Mouse (Mus musculus): ENCODE data around the gene Ap2a1.
"Not testable (repeated sequence)": the region's sequence is repeated elsewhere in the genome, so short reads cannot be mapped to it uniquely, and the experiment has no call there.

Gene Ap2a1

GRCm38 (mm10) chr7:44895206-44895592, 34.1 kb downstream of the Ap2a1 start:
- DNase-seq (ENCODE audit: low spot score in 2 of 2) = no peak

GRCm38 (mm10) chr7:44894175-44894574, 35.1 kb downstream of the Ap2a1 start:
- no peak for DNase-seq (ENCODE audit: low spot score in 2 of 2)

DNA sequence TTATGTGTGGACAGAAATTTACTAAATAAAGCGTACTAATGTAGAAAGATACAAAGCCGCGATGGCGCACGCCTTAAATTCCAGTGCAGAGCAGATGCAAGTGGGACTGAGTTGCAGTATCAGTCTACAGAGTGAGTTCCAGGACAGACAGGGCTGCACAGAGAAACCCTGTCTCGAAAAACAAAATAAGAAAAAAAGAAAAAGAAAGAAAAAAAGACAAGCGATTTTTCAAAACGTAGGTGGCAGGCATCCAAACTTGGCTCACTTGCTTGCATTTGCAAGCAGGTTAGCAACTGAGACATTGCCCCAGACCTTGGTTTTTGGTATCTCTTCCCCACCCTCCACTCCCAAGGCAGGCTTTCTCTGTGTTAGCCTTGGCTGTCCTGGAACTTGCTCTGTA, 36.1 kb downstream of the Ap2a1 start:
- DNase-seq (ENCODE audit: low spot score in 2 of 2) = no peak

DNA sequence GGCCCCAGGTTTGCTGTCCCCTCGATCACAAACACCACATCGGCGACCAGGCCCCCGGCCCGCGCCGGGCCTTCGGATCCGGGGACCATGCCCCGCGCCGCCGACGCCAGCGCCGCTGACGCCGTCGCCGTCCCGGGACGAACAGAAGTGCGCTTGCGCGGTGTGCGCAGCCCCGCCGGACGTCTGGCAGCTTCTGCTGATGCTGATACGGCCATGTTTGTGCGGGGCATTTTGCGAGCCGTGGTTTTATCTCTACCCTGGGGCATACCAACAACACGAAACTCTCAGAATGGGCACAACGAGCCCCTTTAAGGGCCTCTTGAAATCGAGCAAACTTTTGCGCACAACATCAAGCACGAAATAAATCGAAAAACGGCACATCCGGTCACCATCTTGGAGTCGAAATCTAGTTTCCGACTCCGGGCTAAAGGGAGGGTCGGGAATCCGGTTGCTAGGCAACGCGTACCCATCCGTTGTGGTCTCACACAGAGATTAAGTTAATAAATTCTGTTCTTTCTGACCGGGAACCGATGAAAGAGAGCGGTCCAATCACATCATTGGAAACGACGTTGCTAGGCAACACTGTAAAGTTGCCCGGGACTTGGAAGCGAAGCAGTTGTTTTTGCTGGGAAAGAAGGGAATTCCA, 36.9 kb downstream of the Ap2a1 start, which contains the start of gene Med25:
TSS of gene Med25 (minus strand) at position 437 of the 646 bp plus-strand sequence.
- peak; percentile 85 to 88 for DNase-seq (ENCODE audit: low spot score in 2 of 2)

DNA sequence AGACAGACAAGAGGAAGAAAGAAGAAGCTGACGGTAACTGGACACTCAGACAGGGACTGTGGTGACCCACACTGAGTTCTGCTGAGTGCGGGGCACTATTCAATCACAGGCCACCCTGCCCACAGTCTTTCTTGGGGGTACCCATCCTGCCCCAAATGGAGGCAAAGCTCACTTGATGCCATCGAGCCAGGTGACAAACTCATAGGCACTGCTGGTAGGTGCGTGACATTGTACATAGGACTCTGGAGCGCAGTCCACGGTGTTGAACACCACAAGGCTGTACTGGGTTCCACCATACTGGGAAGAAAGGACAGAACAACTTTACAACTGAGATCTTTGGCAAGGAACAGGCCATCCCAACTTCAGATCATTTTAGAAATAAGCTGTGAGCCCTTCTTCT, 37.7 kb downstream of the Ap2a1 start:
- DNase-seq (ENCODE audit: low spot score in 2 of 2) = no peak

DNA sequence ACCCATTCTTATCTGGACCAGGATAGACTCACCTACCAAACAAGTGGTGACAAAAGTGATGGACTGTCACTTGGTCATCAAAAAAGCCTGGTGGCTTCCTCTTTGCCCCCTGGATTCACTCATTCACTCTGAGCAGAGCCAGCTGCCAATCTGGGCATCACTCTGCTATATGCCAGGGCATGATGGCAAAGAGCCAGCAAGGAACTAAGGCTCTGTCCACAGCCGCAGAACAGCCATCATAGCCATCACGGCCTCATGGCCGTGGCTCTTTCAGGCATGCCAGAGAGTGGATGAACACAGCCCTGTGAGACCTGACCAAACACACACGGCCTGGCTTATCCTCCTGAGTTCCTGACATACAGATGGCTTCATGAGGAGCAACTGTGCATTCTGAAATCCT, 38.6 kb downstream of the Ap2a1 start:
- no peak for DNase-seq (ENCODE audit: low spot score in 2 of 2)

DNA sequence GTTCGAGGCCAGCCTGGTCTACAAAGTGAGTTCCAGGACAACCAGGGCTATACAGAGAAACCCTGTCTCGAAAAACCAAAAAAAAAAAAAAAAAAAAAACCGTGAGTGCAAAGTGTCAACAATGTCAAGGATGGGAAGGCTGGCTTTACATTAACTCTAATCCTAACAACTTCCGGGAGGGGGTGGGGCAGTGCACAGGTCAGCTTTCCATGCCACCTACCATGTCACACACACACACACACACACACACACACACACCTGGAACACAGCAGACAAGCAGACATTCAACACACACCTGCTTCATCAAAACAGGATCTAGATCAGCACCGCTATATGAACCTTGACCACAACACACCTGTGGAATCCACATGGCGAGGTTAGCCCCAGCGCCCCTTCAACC, 39.1 kb downstream of the Ap2a1 start:
- no peak for DNase-seq (ENCODE audit: low spot score in 2 of 2)

DNA sequence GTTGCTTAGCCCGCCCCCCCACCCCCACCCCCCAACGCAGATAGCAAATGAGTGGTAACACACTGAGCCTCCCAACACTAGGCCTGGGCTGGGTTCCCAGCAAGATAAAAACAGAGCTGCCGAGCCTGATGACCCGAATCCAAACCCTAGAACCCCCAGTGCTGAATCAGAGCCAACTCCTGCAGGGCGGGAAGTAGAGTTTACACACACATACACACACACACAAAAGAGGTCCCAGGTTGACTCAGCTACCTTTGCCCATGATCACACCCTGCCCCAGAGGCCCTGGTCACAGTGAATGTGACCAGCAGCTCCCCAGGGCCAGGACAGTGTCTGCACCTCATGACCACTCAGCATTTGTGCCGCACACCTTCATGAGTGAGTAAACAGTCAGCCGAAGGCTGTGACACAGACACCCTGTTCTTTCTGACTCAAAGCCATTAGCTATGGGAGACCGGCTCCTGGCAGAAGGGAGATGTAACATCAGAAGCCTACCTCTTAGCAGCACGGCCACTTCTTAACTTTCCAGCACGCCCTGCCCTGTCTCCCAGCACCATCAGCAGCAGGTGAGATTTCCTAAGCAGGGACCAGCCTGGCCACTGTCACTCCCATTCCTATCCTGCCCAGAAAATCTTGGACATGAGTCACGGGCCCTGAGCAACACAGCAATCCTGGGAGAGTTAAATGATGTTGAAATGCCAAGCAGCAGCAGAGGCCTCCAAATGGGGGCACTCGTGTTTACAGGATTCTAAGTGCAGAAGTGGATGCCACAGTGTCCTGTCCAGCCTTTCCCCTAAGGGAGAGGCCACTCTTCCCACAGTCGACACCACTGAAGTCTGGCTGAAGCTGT, 40.8 kb downstream of the Ap2a1 start:
- DNase-seq (ENCODE audit: low spot score in 2 of 2) = no peak

- no peak for DNase-seq (ENCODE audit: low spot score in 2 of 2)
These were observed 42.3 kb downstream of the Ap2a1 start for GRCm38 (mm10) chr7:44886964-44887363.

GRCm38 (mm10) chr7:44884637-44885036, 44.7 kb downstream of the Ap2a1 start:
- no peak for DNase-seq (ENCODE audit: low spot score in 2 of 2)

DNA sequence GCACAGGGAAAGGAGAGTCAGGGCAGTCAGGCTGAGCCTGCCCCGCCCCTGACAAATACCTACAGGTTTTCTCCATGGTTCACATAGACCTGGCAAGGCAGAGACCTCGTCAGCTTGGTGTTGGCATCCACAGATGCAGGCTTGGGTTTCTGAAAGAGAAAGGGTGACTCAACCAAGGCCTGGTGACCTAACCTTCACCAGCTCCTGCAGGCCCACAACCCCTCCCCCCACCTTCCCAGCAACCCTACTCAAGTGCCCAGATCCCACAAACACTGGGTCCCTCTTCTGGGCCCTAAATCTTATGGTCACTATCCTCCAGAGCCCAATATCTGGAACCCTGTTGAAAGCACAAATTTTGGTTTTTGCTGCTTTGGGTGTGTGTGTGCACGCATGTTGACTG, 46.3 kb downstream of the Ap2a1 start:
- no peak for DNase-seq (ENCODE audit: low spot score in 2 of 2)

DNA sequence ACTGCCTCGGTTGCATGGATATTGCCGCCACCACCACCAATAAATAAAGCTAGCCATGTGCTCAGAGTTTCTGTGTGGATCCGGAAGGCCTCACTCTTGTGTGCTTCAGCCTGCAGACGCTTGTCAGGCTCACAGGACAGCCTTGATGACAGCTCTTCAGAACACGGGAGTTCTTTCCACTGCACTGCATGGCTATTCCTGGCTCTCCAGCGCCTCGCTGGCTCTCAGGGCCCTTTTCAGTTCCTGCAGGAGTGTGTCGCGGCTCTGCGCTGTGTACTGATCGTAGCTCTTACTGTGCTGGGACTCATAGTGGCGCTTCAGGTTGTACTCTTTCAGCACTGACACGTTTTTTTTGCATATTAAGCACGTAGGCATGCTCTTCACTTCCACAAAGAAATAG, 51.5 kb downstream of the Ap2a1 start:
- no peak for DNase-seq (ENCODE audit: low spot score in 2 of 2)

DNA sequence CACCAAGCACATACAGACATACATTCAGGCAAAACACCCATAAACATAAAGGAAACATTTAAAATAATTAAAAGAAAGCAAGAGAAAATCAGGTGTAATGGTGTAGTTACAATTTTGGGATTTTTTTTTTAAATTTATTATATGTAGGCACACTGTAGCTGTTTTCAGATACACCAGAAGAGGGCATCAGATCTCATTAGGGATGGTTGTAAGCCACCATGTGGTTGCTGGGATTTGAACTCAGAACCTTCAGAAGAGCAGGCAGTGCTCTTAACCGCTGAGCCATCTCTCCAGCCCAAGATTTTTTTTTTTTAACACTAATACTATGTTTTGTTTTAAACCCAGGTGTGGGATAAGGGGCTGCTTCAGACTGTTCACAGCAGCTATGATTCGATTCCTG, 57.5 kb downstream of the Ap2a1 start:
- not testable (repeated sequence) for DNase-seq (ENCODE audit: low spot score in 2 of 2)

- no peak for DNase-seq (ENCODE audit: low spot score in 2 of 2)
These were observed 58.1 kb downstream of the Ap2a1 start for GRCm38 (mm10) chr7:44871181-44871580.

- DNase-seq (ENCODE audit: low spot score in 2 of 2) = no peak
These were observed 58.7 kb downstream of the Ap2a1 start for GRCm38 (mm10) chr7:44870614-44871013.

GRCm38 (mm10) chr7:44869697-44870528, 59.4 kb downstream of the Ap2a1 start, which contains the start of gene Ptov1:
TSS of gene Ptov1 (minus strand) at chr7:44869788.
- peak; percentile 88 to 89 for DNase-seq (ENCODE audit: low spot score in 2 of 2)

- DNase-seq (ENCODE audit: low spot score in 2 of 2) = no peak
These were observed 60.2 kb downstream of the Ap2a1 start for GRCm38 (mm10) chr7:44868919-44869696.

GRCm38 (mm10) chr7:44868465-44868864, 60.8 kb downstream of the Ap2a1 start:
- DNase-seq (ENCODE audit: low spot score in 2 of 2) = no peak

DNA sequence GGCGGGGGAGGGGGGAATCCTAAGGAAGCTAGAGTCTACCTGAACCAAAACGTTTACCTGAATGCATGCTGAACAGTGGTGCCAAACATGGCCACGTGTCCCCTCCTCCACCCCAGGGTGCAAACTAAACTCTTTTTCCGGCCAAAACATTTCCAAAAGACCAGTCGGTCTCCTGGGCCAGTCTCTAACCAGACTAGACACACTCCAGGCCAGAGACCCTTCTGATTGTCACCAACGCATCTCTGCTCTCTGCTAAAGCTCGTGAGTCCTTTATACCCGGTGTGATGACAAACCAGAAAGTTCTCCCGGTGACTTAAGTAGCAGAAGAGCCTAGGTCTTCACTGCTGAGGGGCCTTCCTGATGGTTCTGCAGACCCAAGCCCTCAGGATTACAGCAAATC, 61.5 kb downstream of the Ap2a1 start:
- no peak for DNase-seq (ENCODE audit: low spot score in 2 of 2)

DNA sequence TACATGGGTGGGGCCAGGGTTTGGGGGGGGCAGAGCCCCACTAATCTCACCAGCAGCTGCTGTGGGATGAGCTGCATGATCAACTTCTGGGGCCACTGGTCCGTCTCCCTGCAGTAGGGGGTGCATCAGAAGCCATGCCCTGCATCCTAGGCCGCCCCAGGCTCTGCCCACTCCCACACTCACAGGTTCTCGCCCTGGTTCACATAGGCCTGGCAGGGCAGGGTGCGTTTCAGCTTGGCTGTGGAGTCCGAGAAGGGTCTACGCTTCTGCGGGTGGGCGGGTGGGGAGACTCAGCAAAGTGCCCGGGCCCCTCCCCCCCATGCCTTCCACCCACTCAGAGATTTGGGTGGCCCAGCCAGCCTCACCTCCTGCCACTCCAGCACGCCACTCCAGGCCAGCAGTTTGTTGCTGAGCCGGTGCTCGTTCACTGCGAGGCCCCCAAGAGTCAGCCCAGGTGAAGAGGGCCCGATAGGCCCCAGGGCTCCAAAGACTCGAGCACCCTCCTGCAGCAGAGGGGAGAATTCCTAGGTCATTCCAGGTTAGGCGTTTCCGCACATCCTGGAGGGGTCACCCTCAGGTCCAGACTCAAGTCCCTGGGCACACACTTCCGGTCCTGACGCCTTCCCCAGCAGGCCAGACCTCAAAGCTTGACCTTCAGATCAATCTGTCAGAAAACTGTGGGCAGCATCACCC, 62.1 kb downstream of the Ap2a1 start:
- DNase-seq (ENCODE audit: low spot score in 2 of 2) = no peak

Measured in frontal cortex, postnatal 25 days (tissue).